Mouse (Mus musculus): ENCODE data around the gene Wfdc21.

The Wfdc21 gene

GRCm38 (mm10) chr11:83802166-83802565 lies 55.4 kb downstream of the Wfdc21 start:
- no peak for DNase-seq (ENCODE audit: low spot score in 2 of 2)
